ENCODE assay signal across 22 mouse cellular contexts in the genomic region with DNA sequence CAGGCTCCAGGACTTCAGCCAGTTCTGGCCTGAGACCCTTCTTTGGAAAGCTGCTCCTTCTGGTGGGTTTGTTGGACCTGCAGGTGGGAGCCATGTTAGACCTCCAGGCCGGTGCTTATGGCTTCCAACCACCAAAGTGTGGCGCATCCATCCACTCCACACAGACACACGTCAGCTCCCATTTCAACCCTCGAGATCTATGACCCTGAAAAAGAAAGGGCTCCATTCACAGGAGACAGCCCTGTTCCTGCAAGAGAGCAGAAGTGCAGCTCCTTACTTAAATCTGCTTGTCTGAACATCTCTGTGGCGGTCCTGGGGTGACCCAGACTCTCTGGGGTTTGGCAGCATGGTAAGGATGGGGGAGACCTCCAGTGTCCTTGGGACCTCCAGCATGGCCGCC. TPM values are rescaled to one million over a fixed set of nuclear protein-coding genes. Genes with fewer than 3 reads are reported as not detected.
DNase-seq lines count a peak whose midpoint lies in the region; ATAC-seq lines count a peak whose summit lies in the region.
"Had no signal": no experiment of that assay in that cellular context is flagged by ENCODE, and none has a peak within 500 bp of the region (broad histone marks: within the 10 kb centered on the region; RNA-seq: fewer than 3 reads in every experiment).

No protein-coding gene starts in this region.

- no peak overlapping the region for H3K9ac ChIP-seq in hindbrain, embryonic 11.5 days (ENCODE audit: low read depth, low read length)
- H3K9ac ChIP-seq in hindbrain, embryonic 13.5 days: no peak overlapping the region
- no peak overlapping the region for H3K9ac ChIP-seq in limb, embryonic 11.5 days (ENCODE audit: low read length)
- H3K9ac ChIP-seq in neural tube, embryonic 15.5 days (replicated peaks): no peak overlapping the region
- H3K9ac ChIP-seq in limb, embryonic 15.5 days: no peak overlapping the region
- H3K9ac ChIP-seq: embryonic facial prominence, embryonic 13.5 days; embryonic facial prominence, embryonic 15.5 days; forebrain, embryonic 12.5 days had no signal

- H3K4me3 ChIP-seq in hindbrain, embryonic 11.5 days (ENCODE audit: low read depth, low read length): no peak overlapping the region
- H3K4me3 ChIP-seq in hindbrain, embryonic 13.5 days: no peak overlapping the region
- H3K4me3 ChIP-seq in limb, embryonic 11.5 days (ENCODE audit: low read depth, low read length): no peak overlapping the region
- no peak overlapping the region for H3K4me3 ChIP-seq in limb, embryonic 10.5 days
- no peak overlapping the region for H3K4me3 ChIP-seq in neural tube, embryonic 15.5 days (replicated peaks)
- H3K4me3 ChIP-seq in limb, embryonic 15.5 days: no peak overlapping the region
- H3K4me3 ChIP-seq: embryonic facial prominence, embryonic 13.5 days; embryonic facial prominence, embryonic 15.5 days; erythroblast, embryonic 14.5 days; forebrain, embryonic 10.5 days; forebrain, embryonic 12.5 days had no signal

- no peak overlapping the region for H3K27ac ChIP-seq in hindbrain, embryonic 11.5 days (ENCODE audit: low read depth, low read length)
- no peak overlapping the region for H3K27ac ChIP-seq in hindbrain, embryonic 13.5 days
- no peak overlapping the region for H3K27ac ChIP-seq in limb, embryonic 11.5 days (replicated peaks; ENCODE audit: low read depth, low read length)
- no peak overlapping the region for H3K27ac ChIP-seq in limb, embryonic 10.5 days
- H3K27ac ChIP-seq in neural tube, embryonic 15.5 days (replicated peaks): no peak overlapping the region
- no peak overlapping the region for H3K27ac ChIP-seq in limb, embryonic 15.5 days
- H3K27ac ChIP-seq: embryonic facial prominence, embryonic 13.5 days; embryonic facial prominence, embryonic 15.5 days; forebrain, embryonic 10.5 days; forebrain, embryonic 12.5 days had no signal

- WGBS in hindbrain, embryonic 11.5 days: 62% methylated on average over 6 of the region's 6 CpGs
- 59% methylated on average over 6 of the region's 6 CpGs for WGBS in hindbrain, embryonic 13.5 days
- 72% methylated on average over 6 of the region's 6 CpGs for WGBS in limb, embryonic 11.5 days
- WGBS in limb, embryonic 10.5 days: 80% methylated on average over 6 of the region's 6 CpGs
- WGBS in neural tube, embryonic 15.5 days: 54% methylated on average over 6 of the region's 6 CpGs
- WGBS in limb, embryonic 15.5 days: 63% methylated on average over 6 of the region's 6 CpGs

- H3K27me3 ChIP-seq in hindbrain, embryonic 11.5 days (ENCODE audit: control insufficient read depth, insufficient read depth, low read length): peaks cover 51% of the 10 kb centered on the region
- peaks cover 69% of the 10 kb centered on the region for H3K27me3 ChIP-seq in hindbrain, embryonic 13.5 days
- peaks cover 48% of the 10 kb centered on the region for H3K27me3 ChIP-seq in limb, embryonic 11.5 days (ENCODE audit: control insufficient read depth, insufficient read depth, low read length)
- peaks cover 60% of the 10 kb centered on the region for H3K27me3 ChIP-seq in limb, embryonic 10.5 days (ENCODE audit: low read depth, poor library complexity, severe bottlenecking)
- peaks cover 54% of the 10 kb centered on the region for H3K27me3 ChIP-seq in neural tube, embryonic 15.5 days (replicated peaks)
- H3K27me3 ChIP-seq in limb, embryonic 15.5 days: peaks cover 61% of the 10 kb centered on the region

- no peak overlapping the region for H3K4me2 ChIP-seq in hindbrain, embryonic 11.5 days (replicated peaks; ENCODE audit: low read depth, low read length)
- no peak overlapping the region for H3K4me2 ChIP-seq in hindbrain, embryonic 13.5 days
- no peak overlapping the region for H3K4me2 ChIP-seq in limb, embryonic 11.5 days (ENCODE audit: low read depth, severe bottlenecking)
- no peak overlapping the region for H3K4me2 ChIP-seq in neural tube, embryonic 15.5 days
- H3K4me2 ChIP-seq in limb, embryonic 15.5 days: no peak overlapping the region
- H3K4me2 ChIP-seq: embryonic facial prominence, embryonic 13.5 days; embryonic facial prominence, embryonic 15.5 days; forebrain, embryonic 12.5 days had no signal

- no peak for DNase-seq in hindbrain, embryonic 11.5 days (ENCODE audit: low spot score)
- DNase-seq in limb, embryonic 11.5 days (ENCODE audit: low spot score): peak; percentile 24
- DNase-seq in limb, embryonic 10.5 days (ENCODE audit: low spot score): no peak
- peak; percentile 26 for DNase-seq in neural tube, embryonic 10.5 days (ENCODE audit: extremely low spot score, low spot score)
- DNase-seq in ovary, postnatal 36 days (ENCODE audit: low spot score): no peak
- DNase-seq: adrenal gland, adult 2 months; adrenal gland, postnatal 25 days; cerebellum, adult 11 months; cerebellum, adult 18-20 months; cerebellum, adult 8-10 months; cerebellum, adult 9-11 months; cerebellum, postnatal 14 days; cerebellum, postnatal 36 days; embryo, embryonic 11 days had no signal

- 0 out of 2 replicates have a peak, but pooled peaks cover 3% of the 10 kb centered on the region for H3K4me1 ChIP-seq in hindbrain, embryonic 11.5 days (replicated peaks; ENCODE audit: control insufficient read depth, insufficient read depth, low read length)
- no peaks in the 10 kb centered on the region for H3K4me1 ChIP-seq in hindbrain, embryonic 13.5 days (replicated peaks)
- H3K4me1 ChIP-seq in limb, embryonic 11.5 days (ENCODE audit: control insufficient read depth, insufficient read depth, low read length): 0 out of 2 replicates have a peak, but pooled peaks cover 2% of the 10 kb centered on the region
- H3K4me1 ChIP-seq in limb, embryonic 10.5 days: peaks cover 33% of the 10 kb centered on the region
- peaks cover 8% of the 10 kb centered on the region; the same call in 1 of the 2 replicates for H3K4me1 ChIP-seq in neural tube, embryonic 15.5 days
- peaks cover 15% of the 10 kb centered on the region for H3K4me1 ChIP-seq in limb, embryonic 15.5 days
- H3K4me1 ChIP-seq: forebrain, embryonic 12.5 days had no signal

- ATAC-seq in hindbrain, embryonic 11.5 days (ENCODE audit: low FRiP score): 0 out of 2 replicates have a peak, but pooled peaks have one; percentile 8
- no peak for ATAC-seq in hindbrain, embryonic 13.5 days (ENCODE audit: low FRiP score)
- no peak for ATAC-seq in limb, embryonic 11.5 days (ENCODE audit: insufficient number of reproducible peaks, low FRiP score, low TSS enrichment, low read depth)
- ATAC-seq in neural tube, embryonic 15.5 days (ENCODE audit: low FRiP score): no peak
- peak; percentile 38; the same call in 1 of the 2 replicates for ATAC-seq in limb, embryonic 15.5 days (ENCODE audit: insufficient number of reproducible peaks, low FRiP score, low TSS enrichment, low read depth)

- H3K9me3 ChIP-seq in hindbrain, embryonic 11.5 days (ENCODE audit: control insufficient read depth, low read length): no peaks in the 10 kb centered on the region
- no peaks in the 10 kb centered on the region for H3K9me3 ChIP-seq in hindbrain, embryonic 13.5 days
- no peaks in the 10 kb centered on the region for H3K9me3 ChIP-seq in limb, embryonic 11.5 days (ENCODE audit: control insufficient read depth, low read length)
- H3K9me3 ChIP-seq in limb, embryonic 10.5 days (replicated peaks): no peaks in the 10 kb centered on the region
- no peaks in the 10 kb centered on the region for H3K9me3 ChIP-seq in neural tube, embryonic 15.5 days (replicated peaks)
- H3K9me3 ChIP-seq in limb, embryonic 15.5 days: no peaks in the 10 kb centered on the region
- H3K9me3 ChIP-seq: embryonic facial prominence, embryonic 13.5 days; embryonic facial prominence, embryonic 15.5 days; forebrain, embryonic 10.5 days; forebrain, embryonic 12.5 days had no signal

- H3K36me3 ChIP-seq in hindbrain, embryonic 11.5 days (ENCODE audit: control insufficient read depth, insufficient read depth, low read length): 0 out of 2 replicates have a peak, but pooled peaks cover 2% of the 10 kb centered on the region
- H3K36me3 ChIP-seq in hindbrain, embryonic 13.5 days: peaks cover 22% of the 10 kb centered on the region
- peaks cover 11% of the 10 kb centered on the region for H3K36me3 ChIP-seq in limb, embryonic 11.5 days (ENCODE audit: control insufficient read depth, insufficient read depth, low read length)
- peaks cover 17% of the 10 kb centered on the region for H3K36me3 ChIP-seq in limb, embryonic 10.5 days
- peaks cover 17% of the 10 kb centered on the region for H3K36me3 ChIP-seq in neural tube, embryonic 15.5 days
- H3K36me3 ChIP-seq in limb, embryonic 15.5 days: peaks cover 17% of the 10 kb centered on the region

RNA-seq across cellular contexts. Expression of a gene that starts 9.3 kb away (rescaled TPM):
- polyA plus RNA-seq in hindbrain, embryonic 11.5 days (2014; fragmentation: Nextera tagmentation; extraction: Ambion mirVana): 2.1 and 2.3 TPM in 2 replicates
- 0.96 and 1.3 TPM in 2 replicates for polyA plus RNA-seq in hindbrain, embryonic 13.5 days (2015; fragmentation: Nextera tagmentation; extraction: Ambion mirVana)
- 0.27 and 0.65 TPM in 2 replicates for polyA plus RNA-seq in limb, embryonic 11.5 days (2014; fragmentation: Nextera tagmentation; extraction: Ambion mirVana)
- polyA plus RNA-seq in limb, embryonic 10.5 days (2016; fragmentation: Nextera tagmentation; extraction: Ambion mirVana): 0.48 and 4.4 TPM in 2 replicates
- polyA plus RNA-seq in neural tube, embryonic 15.5 days (2015; fragmentation: Nextera tagmentation; extraction: Ambion mirVana): 1.6 and 15.7 TPM in 2 replicates
- 0.22 and 0.37 TPM in 2 replicates for polyA plus RNA-seq in limb, embryonic 15.5 days (2015; fragmentation: Nextera tagmentation; extraction: Ambion mirVana)
- polyA plus RNA-seq: erythroblast, embryonic 14.5 days had no signal

RNA-seq across cellular contexts. Expression of a gene that starts 14.7 kb away (rescaled TPM):
- 53.5 and 56.1 TPM in 2 replicates for polyA plus RNA-seq in hindbrain, embryonic 11.5 days (2014; fragmentation: Nextera tagmentation; extraction: Ambion mirVana)
- polyA plus RNA-seq in hindbrain, embryonic 13.5 days (2015; fragmentation: Nextera tagmentation; extraction: Ambion mirVana): 53.8 and 54.1 TPM in 2 replicates
- 61.9 and 64.6 TPM in 2 replicates for polyA plus RNA-seq in limb, embryonic 11.5 days (2014; fragmentation: Nextera tagmentation; extraction: Ambion mirVana)
- polyA plus RNA-seq in limb, embryonic 10.5 days (2016; fragmentation: Nextera tagmentation; extraction: Ambion mirVana): 58.5 and 67.6 TPM in 2 replicates
- polyA plus RNA-seq in neural tube, embryonic 15.5 days (2015; fragmentation: Nextera tagmentation; extraction: Ambion mirVana): 50.6 and 52.5 TPM in 2 replicates
- 61.1 and 62.0 TPM in 2 replicates for polyA plus RNA-seq in limb, embryonic 15.5 days (2015; fragmentation: Nextera tagmentation; extraction: Ambion mirVana)

RNA-seq across cellular contexts. Expression of a gene that starts 22.5 kb away (rescaled TPM):
- 6.8 and 8.0 TPM in 2 replicates for polyA plus RNA-seq in hindbrain, embryonic 11.5 days (2014; fragmentation: Nextera tagmentation; extraction: Ambion mirVana)
- polyA plus RNA-seq in hindbrain, embryonic 13.5 days (2015; fragmentation: Nextera tagmentation; extraction: Ambion mirVana): 2.8 and 4.1 TPM in 2 replicates
- polyA plus RNA-seq in limb, embryonic 11.5 days (2014; fragmentation: Nextera tagmentation; extraction: Ambion mirVana): 3.2 and 4.2 TPM in 2 replicates
- polyA plus RNA-seq in limb, embryonic 10.5 days (2016; fragmentation: Nextera tagmentation; extraction: Ambion mirVana): 2.3 and 3.3 TPM in 2 replicates
- 3.4 TPM in 2 replicates for polyA plus RNA-seq in neural tube, embryonic 15.5 days (2015; fragmentation: Nextera tagmentation; extraction: Ambion mirVana)
- polyA plus RNA-seq in limb, embryonic 15.5 days (2015; fragmentation: Nextera tagmentation; extraction: Ambion mirVana): 6.4 and 6.8 TPM in 2 replicates
- polyA plus RNA-seq: erythroblast, embryonic 14.5 days had no signal

RNA-seq across cellular contexts. Expression of a gene that starts 34.2 kb away (rescaled TPM):
- 0.73 and 1.9 TPM in 2 replicates for polyA plus RNA-seq in hindbrain, embryonic 11.5 days (2014; fragmentation: Nextera tagmentation; extraction: Ambion mirVana)
- 0.16 and 0.27 TPM in 2 replicates for polyA plus RNA-seq in hindbrain, embryonic 13.5 days (2015; fragmentation: Nextera tagmentation; extraction: Ambion mirVana)
- polyA plus RNA-seq in limb, embryonic 11.5 days (2014; fragmentation: Nextera tagmentation; extraction: Ambion mirVana): 0.07 TPM in 1 of 2 replicates, not detected in the other
- polyA plus RNA-seq in limb, embryonic 10.5 days (2016; fragmentation: Nextera tagmentation; extraction: Ambion mirVana): 0.13 and 0.15 TPM in 2 replicates
- polyA plus RNA-seq in neural tube, embryonic 15.5 days (2015; fragmentation: Nextera tagmentation; extraction: Ambion mirVana): 0.15 and 0.51 TPM in 2 replicates
- polyA plus RNA-seq in limb, embryonic 15.5 days (2015; fragmentation: Nextera tagmentation; extraction: Ambion mirVana): 0.20 and 0.29 TPM in 2 replicates
- polyA plus RNA-seq: erythroblast, embryonic 14.5 days had no signal

Comparison
In these comparisons a context has a peak if more than half of its experiments do, and no peak if none do; other contexts are left out.
1. ATAC-seq: peak in hindbrain, embryonic 11.5 days (single experiment) and limb, embryonic 15.5 days (single experiment); none in hindbrain, embryonic 13.5 days (single experiment), limb, embryonic 11.5 days (single experiment) and neural tube, embryonic 15.5 days (single experiment).
2. DNase-seq: peak in limb, embryonic 11.5 days (single experiment) and neural tube, embryonic 10.5 days (single experiment); none in hindbrain, embryonic 11.5 days (single experiment), limb, embryonic 10.5 days (single experiment) and ovary, postnatal 36 days (single experiment).